Mouse (Mus musculus): ENCODE results near the gene Frat1.

GRCm38 (mm10) chr19:41842706-41843105 is 12.9 kb downstream of the Frat1 start:
- no peak for TF ChIP-seq CTCF (IDR thresholded peaks at IDR 0.05; ENCODE audit: borderline replicate concordance, insufficient read depth, low read depth, low read length)
- no peak for TF ChIP-seq POLR2A (IDR thresholded peaks at IDR 0.05; ENCODE audit: borderline replicate concordance, insufficient read depth, low read length)

Data from cerebellum, adult 2 months (tissue).